33 mouse cellular contexts compared by ENCODE assay signal in the genomic region with DNA sequence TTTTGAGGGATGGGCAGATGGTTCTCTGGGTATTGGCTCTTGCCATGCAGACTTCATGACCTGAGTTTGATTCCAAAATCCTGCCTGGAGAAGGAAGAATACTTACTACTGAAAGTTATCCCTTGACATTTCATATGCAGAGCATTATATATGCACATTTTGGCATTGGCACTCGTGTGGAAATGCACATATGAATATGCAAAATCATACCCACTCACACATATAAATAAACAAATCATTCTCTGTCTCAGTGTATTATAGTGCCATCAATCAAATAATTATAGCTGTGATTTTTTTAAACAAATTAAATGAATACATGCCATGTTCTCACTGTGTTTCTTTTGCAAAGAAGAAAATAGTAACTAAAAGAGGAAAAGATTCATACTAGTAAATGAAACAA.
"Had no signal": no experiment of that assay in that cellular context is flagged by ENCODE, and none has a peak within 500 bp of the region (broad histone marks: within the 10 kb centered on the region; RNA-seq: fewer than 3 reads in every experiment).

No protein-coding gene starts in this region.

- DNase-seq: heart, postnatal 10 days; heart, postnatal 14 days; heart, postnatal 36 days; heart, postnatal 4 days; kidney, adult 11 months; kidney, adult 18-20 months; kidney, adult 2 months; kidney, adult 8-10 months; kidney, adult 9 months; kidney, postnatal 10 days; kidney, postnatal 14 days; kidney, postnatal 25 days; kidney, postnatal 36 days; kidney, postnatal 4 days; layer of hippocampus, adult 9-11 months; layer of hippocampus, postnatal 36 days had no signal

- ATAC-seq: hindbrain, embryonic 16.5 days; hindbrain, postnatal 0 days; inflammation-experienced regulatory T-cells, adult 6 months; intestine, embryonic 15.5 days; intestine, embryonic 16.5 days; intestine, postnatal 0 days had no signal

- H3K4me3 ChIP-seq: heart, embryonic 13.5 days; heart, embryonic 15.5 days; hindbrain, embryonic 10.5 days; hindbrain, embryonic 12.5 days; hindbrain, embryonic 13.5 days; hindbrain, embryonic 15.5 days; intestine, embryonic 15.5 days; kidney, embryonic 15.5 days; layer of hippocampus, adult 2 months; left cerebral cortex, adult 2 months had no signal

- H3K4me2 ChIP-seq: heart, embryonic 13.5 days; heart, embryonic 15.5 days; hindbrain, embryonic 12.5 days; hindbrain, embryonic 13.5 days; hindbrain, embryonic 14.5 days; hindbrain, embryonic 15.5 days; intestine, embryonic 15.5 days; kidney, embryonic 15.5 days had no signal

- H3K27ac ChIP-seq: heart, embryonic 13.5 days; heart, embryonic 15.5 days; hindbrain, embryonic 10.5 days; hindbrain, embryonic 12.5 days; hindbrain, embryonic 13.5 days; hindbrain, embryonic 14.5 days; hindbrain, embryonic 15.5 days; hindbrain, postnatal 0 days; intestine, embryonic 15.5 days; kidney, embryonic 15.5 days; kidney, postnatal 0 days; layer of hippocampus, adult 2 months; left cerebral cortex, adult 2 months had no signal

- H3K9ac ChIP-seq: heart, embryonic 13.5 days; heart, embryonic 15.5 days; hindbrain, embryonic 12.5 days; hindbrain, embryonic 13.5 days; hindbrain, embryonic 14.5 days; hindbrain, embryonic 15.5 days; intestine, embryonic 15.5 days; kidney, embryonic 15.5 days had no signal

- H3K27me3 ChIP-seq: heart, embryonic 13.5 days; heart, embryonic 15.5 days; hindbrain, embryonic 12.5 days; hindbrain, embryonic 13.5 days; hindbrain, embryonic 15.5 days; intestine, embryonic 15.5 days; kidney, embryonic 15.5 days had no signal

- H3K36me3 ChIP-seq: heart, embryonic 13.5 days; heart, embryonic 15.5 days; hindbrain, embryonic 10.5 days; hindbrain, embryonic 12.5 days; hindbrain, embryonic 13.5 days; hindbrain, embryonic 15.5 days; intestine, embryonic 15.5 days; kidney, embryonic 15.5 days had no signal

- H3K4me1 ChIP-seq: heart, embryonic 13.5 days; heart, embryonic 15.5 days; hindbrain, embryonic 10.5 days; hindbrain, embryonic 12.5 days; hindbrain, embryonic 13.5 days; hindbrain, embryonic 15.5 days; intestine, embryonic 15.5 days; kidney, embryonic 15.5 days had no signal

- H3K9me3 ChIP-seq: heart, embryonic 13.5 days; heart, embryonic 15.5 days; hindbrain, embryonic 10.5 days; hindbrain, embryonic 12.5 days; hindbrain, embryonic 13.5 days; hindbrain, embryonic 15.5 days; intestine, embryonic 15.5 days; kidney, embryonic 15.5 days had no signal
